Mouse (Mus musculus) heart, embryonic 13.5 days (tissue): ENCODE measurements around the gene Ncoa4. TPM values are rescaled to one million over a fixed set of nuclear protein-coding genes. Genes with fewer than 3 reads are reported as not detected.
"Not testable (repeated sequence)": the region's sequence is repeated elsewhere in the genome, so short reads cannot be mapped to it uniquely, and the experiment has no call there.

Experiments used
- ATAC-seq: fragments of 200-750 bp; cut with Nextera tagmentation; 2 replicates; pipeline ENCODE4 v1.8.0; 2017; ENCODE audit warnings: moderate TSS enrichment; ENCODE audit not compliant: insufficient number of reproducible peaks, low FRiP score, low TSS enrichment; ENCODE audit errors: extremely low read depth
- H3K27ac ChIP-seq: fragments of 300-500 bp; sonication (generic); replicated peaks from 2 replicates; pipeline ENCODE4 v1.5.1; 2015; ENCODE audit warnings: moderate library complexity, mild to moderate bottlenecking, inconsistent platforms
- H3K27me3 ChIP-seq: fragments of 300-500 bp; sonication (generic); replicated peaks from 2 replicates; pipeline ENCODE4 v1.6.1; 2015; ENCODE audit warnings: mild to moderate bottlenecking, inconsistent platforms
- H3K36me3 ChIP-seq: fragments of 300-500 bp; sonication (generic); 2 replicates; pipeline ENCODE4 v1.6.1; 2015; ENCODE audit warnings: mild to moderate bottlenecking, inconsistent platforms
- H3K4me1 ChIP-seq: fragments of 300-500 bp; sonication (generic); 2 replicates; pipeline ENCODE4 v1.6.1; 2015; ENCODE audit warnings: inconsistent platforms
- H3K4me2 ChIP-seq: fragments of 300-500 bp; sonication (generic); 2 replicates; pipeline ENCODE4 v1.6.1; 2015; ENCODE audit warnings: inconsistent platforms, mild to moderate bottlenecking, moderate library complexity
- H3K4me3 ChIP-seq: fragments of 300-500 bp; sonication (generic); 2 replicates; pipeline ENCODE4 v1.5.1; 2015; ENCODE audit warnings: moderate library complexity, mild to moderate bottlenecking, inconsistent platforms
- H3K9ac ChIP-seq: fragments of 300-500 bp; sonication (generic); 2 replicates; pipeline ENCODE4 v1.6.1; 2015; ENCODE audit warnings: inconsistent platforms, mild to moderate bottlenecking, moderate library complexity
- H3K9me3 ChIP-seq: fragments of 300-500 bp; sonication (generic); 2 replicates; pipeline ENCODE4 v1.6.1; 2016; ENCODE audit warnings: inconsistent platforms
- WGBS: fragments of 180-500 bp; shearing (Covaris S2); methylation state at CpG from one replicate; pipeline ENCODE4 v1.1.7; 2015; ENCODE audit warnings: mixed read lengths; 5-methylcytosine and 5-hydroxymethylcytosine counted together
- polyA plus RNA-seq: library from polyadenylated mRNA; unstranded; fragments of >200 nt; fragmentation: Nextera tagmentation; extraction: Ambion mirVana; gene quantifications from 2 replicates; pipeline ENCODE4 v1.2.1, GENCODE M21; 2015

Gene Ncoa4
- polyA plus RNA-seq: 117 and 141 TPM in 2 replicates

- under 1% methylated on average over 40 of the region's 40 CpGs for WGBS
- peak within 1 kb of the TSS; percentile 97 for H3K9ac ChIP-seq
- H3K9me3 ChIP-seq: no peaks in the 10 kb centered on the region
Measured at GRCm38 (mm10) chr14:32159690-32160246, at the start of gene Ncoa4. TSS of gene Ncoa4 (plus strand) at chr14:32159865.

GRCm38 (mm10) chr14:32112124-32112523, 47.5 kb upstream of the Ncoa4 start:
- not testable (repeated sequence) for H3K4me1 ChIP-seq, H3K4me3 ChIP-seq, H3K9me3 ChIP-seq, ATAC-seq, H3K36me3 ChIP-seq, H3K9ac ChIP-seq, H3K27me3 ChIP-seq, H3K4me2 ChIP-seq, H3K27ac ChIP-seq
- WGBS: 81% methylated on average over 10 of the region's 10 CpGs

More at GRCm38 (mm10) chr14:32159690-32160246, at the start of gene Ncoa4:
- Histone ChIP-seq H3K27ac (peak within 1 kb of the TSS; percentile 93), H3K4me2 (peak within 1 kb of the TSS; percentile 95), H3K27me3 (no peaks in the 10 kb centered on the region), H3K36me3 (no peaks in the 10 kb centered on the region), H3K4me1 (peaks cover 49% of the 10 kb centered on the region), H3K4me3 (peak within 1 kb of the TSS; percentile 95)
- peak; percentile 93 for ATAC-seq

- Histone ChIP-seq H3K9me3 (no peaks in the 10 kb centered on the region), H3K4me2 (no peak overlapping the region), H3K4me1 (no peaks in the 10 kb centered on the region), H3K36me3 (no peaks in the 10 kb centered on the region), H3K4me3 (no peak overlapping the region), H3K27ac (peak overlapping the region; percentile 46; the same call in 1 of the 2 replicates), H3K9ac (no peak overlapping the region), H3K27me3 (no peaks in the 10 kb centered on the region)
- 65% methylated on average over 11 of the region's 11 CpGs for WGBS
- ATAC-seq: no peak
Measured at GRCm38 (mm10) chr14:32120940-32121919, 38.4 kb upstream of the Ncoa4 start.

GRCm38 (mm10) chr14:32121920-32122315, 37.7 kb upstream of the Ncoa4 start:
- no peak overlapping the region for H3K9ac ChIP-seq
- no peak overlapping the region for H3K27ac ChIP-seq
- H3K4me2 ChIP-seq: no peak overlapping the region
- no peaks in the 10 kb centered on the region for H3K4me1 ChIP-seq
- no peak overlapping the region for H3K4me3 ChIP-seq
- no peaks in the 10 kb centered on the region for H3K9me3 ChIP-seq
- 48% methylated on average over 2 of the region's 2 CpGs for WGBS
- H3K36me3 ChIP-seq: no peaks in the 10 kb centered on the region
- H3K27me3 ChIP-seq: no peaks in the 10 kb centered on the region
- ATAC-seq: no peak

- Histone ChIP-seq H3K4me1 (no peaks in the 10 kb centered on the region), H3K4me3 (no peak overlapping the region), H3K9me3 (no peaks in the 10 kb centered on the region), H3K27ac (no peak overlapping the region), H3K36me3 (no peaks in the 10 kb centered on the region), H3K27me3 (no peaks in the 10 kb centered on the region), H3K9ac (no peak overlapping the region), H3K4me2 (no peak overlapping the region)
- WGBS: 70% methylated on average over 3 of the region's 3 CpGs
- ATAC-seq: no peak
Measured at GRCm38 (mm10) chr14:32124261-32124660, 35.4 kb upstream of the Ncoa4 start.

- not testable (repeated sequence) for ATAC-seq, H3K4me2 ChIP-seq, H3K4me1 ChIP-seq, H3K27ac ChIP-seq, H3K9me3 ChIP-seq, H3K27me3 ChIP-seq, H3K36me3 ChIP-seq, H3K9ac ChIP-seq, H3K4me3 ChIP-seq
- WGBS: 81% methylated on average over 5 of the region's 5 CpGs
Measured at GRCm38 (mm10) chr14:32125256-32125655, 34.4 kb upstream of the Ncoa4 start.

GRCm38 (mm10) chr14:32128409-32128808, 31.3 kb upstream of the Ncoa4 start:
- no peaks in the 10 kb centered on the region for H3K36me3 ChIP-seq
- no peak overlapping the region for H3K27ac ChIP-seq
- no peaks in the 10 kb centered on the region for H3K27me3 ChIP-seq
- ATAC-seq: no peak
- no peaks in the 10 kb centered on the region for H3K9me3 ChIP-seq
- H3K4me3 ChIP-seq: no peak overlapping the region
- WGBS: 57% methylated on average over 5 of the region's 5 CpGs
- peaks cover 6% of the 10 kb centered on the region for H3K4me1 ChIP-seq
- H3K4me2 ChIP-seq: no peak overlapping the region
- H3K9ac ChIP-seq: no peak overlapping the region

- no peaks in the 10 kb centered on the region for H3K27me3 ChIP-seq
- H3K9me3 ChIP-seq: no peaks in the 10 kb centered on the region
- H3K4me2 ChIP-seq: no peak overlapping the region
- WGBS: 25% methylated on average over 4 of the region's 4 CpGs
- H3K27ac ChIP-seq: no peak overlapping the region
- H3K4me1 ChIP-seq: peaks cover 33% of the 10 kb centered on the region
- ATAC-seq: no peak
- no peak overlapping the region for H3K9ac ChIP-seq
- H3K4me3 ChIP-seq: no peak overlapping the region
- no peaks in the 10 kb centered on the region for H3K36me3 ChIP-seq
Measured at GRCm38 (mm10) chr14:32131836-32132235, 27.8 kb upstream of the Ncoa4 start.

- Histone ChIP-seq H3K9ac (peak overlapping the region; percentile 24; the same call in 1 of the 2 replicates), H3K36me3 (no peaks in the 10 kb centered on the region), H3K4me2 (peak overlapping the region; percentile 36), H3K4me3 (no peak overlapping the region), H3K27me3 (no peaks in the 10 kb centered on the region), H3K9me3 (no peaks in the 10 kb centered on the region), H3K4me1 (peaks cover 33% of the 10 kb centered on the region), H3K27ac (peak overlapping the region; percentile 53)
- WGBS: 15% methylated on average over 2 of the region's 2 CpGs
- no peak for ATAC-seq
Measured at GRCm38 (mm10) chr14:32134293-32134692, 25.4 kb upstream of the Ncoa4 start.

GRCm38 (mm10) chr14:32136467-32136866, 23.2 kb upstream of the Ncoa4 start:
- ATAC-seq, H3K4me2 ChIP-seq, H3K27ac ChIP-seq, H3K9ac ChIP-seq, H3K9me3 ChIP-seq, H3K4me3 ChIP-seq, H3K36me3 ChIP-seq, H3K27me3 ChIP-seq: not testable (repeated sequence)
- WGBS: 38% methylated on average over 3 of the region's 3 CpGs
- H3K4me1 ChIP-seq: peaks cover 33% of the 10 kb centered on the region

- no peak overlapping the region for H3K4me2 ChIP-seq
- no peak overlapping the region for H3K4me3 ChIP-seq
- no peaks in the 10 kb centered on the region for H3K9me3 ChIP-seq
- WGBS: 76% methylated on average over 5 of the region's 5 CpGs
- H3K27ac ChIP-seq: no peak overlapping the region
- H3K36me3 ChIP-seq: no peaks in the 10 kb centered on the region
- no peak overlapping the region for H3K9ac ChIP-seq
- peaks cover 7% of the 10 kb centered on the region for H3K4me1 ChIP-seq
- ATAC-seq: no peak
- no peaks in the 10 kb centered on the region for H3K27me3 ChIP-seq
Measured at GRCm38 (mm10) chr14:32140359-32140965, 19.2 kb upstream of the Ncoa4 start.
